Mouse (Mus musculus) megakaryocyte, embryonic 14.5 days (primary cell): ENCODE measurements around the gene Olfr49. TPM values are rescaled to one million over a fixed set of nuclear protein-coding genes. Genes with fewer than 3 reads are reported as not detected.

Experiments used
- H3K27me3 ChIP-seq: replicated peaks from 2 replicates; pipeline ENCODE3; 2012; ENCODE audit warnings: inconsistent platforms
- H3K36me3 ChIP-seq: replicated peaks from 2 replicates; pipeline ENCODE3; 2012; ENCODE audit warnings: low read length, inconsistent platforms, mixed read lengths
- H3K4me1 ChIP-seq: 2 replicates; pipeline ENCODE4 v1.6.1; 2012; ENCODE audit warnings: inconsistent platforms
- H3K4me3 ChIP-seq: replicated peaks from 2 replicates; pipeline ENCODE3; 2012; ENCODE audit warnings: moderate library complexity, mild to moderate bottlenecking, inconsistent platforms
- H3K9me3 ChIP-seq: 2 replicates; pipeline ENCODE4 v1.6.1; 2012; ENCODE audit warnings: inconsistent platforms
- FLI1 ChIP-seq: IDR thresholded peaks from 2 replicates; pipeline ENCODE4 v1.6.1; 2012; ENCODE audit warnings: low read length, inconsistent platforms, mixed read lengths
- GATA1 ChIP-seq: IDR thresholded peaks from 3 replicates; pipeline ENCODE4 v1.6.1; 2012; ENCODE audit warnings: mixed read lengths, low read length, inconsistent platforms, borderline replicate concordance
- polyA plus RNA-seq: library from polyadenylated mRNA; stranded (reverse); fragments of >175 nt; gene quantifications from 2 replicates; pipeline ENCODE4 v1.2.3, GENCODE M21; 2012; ENCODE audit warnings: low replicate concordance; ENCODE audit not compliant: insufficient read depth

The Olfr49 gene
- polyA plus RNA-seq, 1 experiment: not detected

GRCm38 (mm10) chr14:54300676-54301075, 15.9 kb upstream of the Olfr49 start:
- no peaks in the 10 kb centered on the region for H3K27me3 ChIP-seq
- H3K4me1 ChIP-seq: peaks cover 10% of the 10 kb centered on the region
- H3K9me3 ChIP-seq: no peaks in the 10 kb centered on the region
- no peak for TF ChIP-seq GATA1
- TF ChIP-seq FLI1: no peak
- H3K4me3 ChIP-seq: no peak overlapping the region
- no peaks in the 10 kb centered on the region for H3K36me3 ChIP-seq

DNA sequence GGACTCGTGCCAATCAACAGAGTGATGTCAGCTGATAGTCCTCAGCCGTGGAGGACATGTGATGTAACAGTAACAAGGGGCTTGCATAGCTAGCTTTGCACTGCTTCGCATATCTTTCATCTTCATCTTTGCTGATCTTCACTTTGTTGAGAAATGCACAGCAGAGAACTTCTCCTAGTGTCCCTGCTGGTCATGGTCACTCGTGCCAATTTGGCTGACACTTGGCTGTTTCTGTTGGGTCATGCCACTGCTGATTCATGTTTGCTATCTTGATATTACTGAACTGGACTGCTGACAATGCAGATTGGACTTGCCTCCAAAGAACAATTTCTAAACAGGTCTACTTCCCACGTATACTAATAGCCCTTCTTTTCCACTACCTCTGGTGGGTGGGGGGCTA, 15.4 kb upstream of the Olfr49 start:
- peaks cover 10% of the 10 kb centered on the region for H3K4me1 ChIP-seq
- TF ChIP-seq FLI1 (no peak), GATA1 (no peak)
- no peaks in the 10 kb centered on the region for H3K9me3 ChIP-seq

DNA sequence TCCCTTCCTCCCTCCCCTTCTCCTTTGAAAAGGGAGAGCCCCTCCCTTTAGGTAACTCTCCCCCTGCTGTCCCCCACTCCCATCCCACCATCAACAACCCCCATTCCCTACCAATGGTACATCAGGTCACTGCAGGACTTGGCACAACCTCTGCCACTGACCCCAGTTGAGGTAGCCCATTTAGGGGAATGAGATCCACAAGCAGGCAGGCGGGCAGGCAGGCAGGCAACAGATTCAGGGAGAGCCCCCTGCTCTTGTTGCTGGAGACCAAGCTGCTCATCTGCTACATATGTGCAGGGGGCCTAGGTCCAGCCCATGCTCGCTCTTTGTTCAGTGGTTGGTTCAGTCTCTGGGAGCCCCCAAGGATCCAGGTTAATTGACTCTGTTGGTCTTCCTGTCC, 8.3 kb downstream of the Olfr49 start:
- H3K4me1 ChIP-seq: no peaks in the 10 kb centered on the region
- no peaks in the 10 kb centered on the region for H3K36me3 ChIP-seq
- no peak overlapping the region for H3K4me3 ChIP-seq
- TF ChIP-seq FLI1: no peak
- TF ChIP-seq GATA1: no peak
- peaks cover 3% of the 10 kb centered on the region for H3K27me3 ChIP-seq
- no peaks in the 10 kb centered on the region for H3K9me3 ChIP-seq

More for the DNA sequence above, 15.4 kb upstream of the Olfr49 start:
- Histone ChIP-seq H3K4me3 (peak overlapping the region; percentile 48), H3K36me3 (no peaks in the 10 kb centered on the region), H3K27me3 (no peaks in the 10 kb centered on the region)

DNA sequence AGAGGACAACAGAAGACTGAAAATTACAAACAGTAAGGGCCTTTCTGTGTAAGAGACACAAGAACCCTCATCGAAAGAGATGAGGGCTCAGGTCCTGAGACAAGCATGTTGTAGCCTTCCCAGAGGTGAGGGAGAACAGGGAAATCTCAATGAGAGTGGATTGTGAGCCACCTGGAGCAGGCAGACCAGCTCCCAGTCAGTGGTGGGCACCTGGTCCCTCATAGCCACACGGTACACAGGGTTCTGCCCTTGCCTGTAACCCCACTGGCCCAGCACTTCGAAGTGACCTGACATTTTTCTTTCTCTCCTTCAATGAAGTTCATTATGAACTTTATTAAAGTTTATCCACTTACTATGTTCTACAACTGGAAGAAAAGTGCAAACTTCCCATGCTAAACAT, 12.0 kb downstream of the Olfr49 start:
- Histone ChIP-seq H3K9me3 (no peaks in the 10 kb centered on the region), H3K4me1 (no peaks in the 10 kb centered on the region), H3K36me3 (peaks cover 28% of the 10 kb centered on the region), H3K4me3 (no peak overlapping the region), H3K27me3 (peaks cover 2% of the 10 kb centered on the region)
- no peak for TF ChIP-seq FLI1
- no peak for TF ChIP-seq GATA1

DNA sequence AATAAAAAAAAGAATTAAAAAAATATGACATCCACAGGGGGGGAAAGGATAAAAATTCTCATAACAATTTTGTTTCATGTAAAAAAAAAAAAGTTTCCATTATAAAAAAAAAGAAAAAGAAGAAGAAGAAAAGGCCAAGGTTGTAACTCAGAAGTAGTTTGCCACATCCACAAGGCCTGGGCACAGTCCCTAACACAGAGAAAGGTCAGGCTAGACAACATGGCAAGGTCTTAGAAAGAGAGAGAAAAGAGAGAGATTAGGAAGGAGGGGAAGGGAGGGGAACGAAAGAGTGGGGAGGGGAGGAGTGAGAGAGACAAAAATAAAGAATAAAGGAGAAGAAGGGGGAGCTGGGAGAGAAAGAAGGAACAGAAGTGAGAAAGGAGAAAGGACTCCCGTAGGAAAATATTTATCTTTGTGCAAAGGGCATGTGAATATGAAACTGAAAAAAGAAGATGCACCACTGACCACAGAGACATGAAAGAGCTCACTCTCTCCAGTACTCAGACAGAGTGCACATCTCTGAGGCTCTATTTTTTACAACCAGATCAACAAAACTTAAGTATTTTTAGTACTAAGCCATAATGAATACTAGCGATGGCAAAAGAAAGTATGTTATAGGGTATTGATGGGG, 12.6 kb downstream of the Olfr49 start:
- no peaks in the 10 kb centered on the region for H3K9me3 ChIP-seq
- no peak overlapping the region for H3K4me3 ChIP-seq
- TF ChIP-seq GATA1: no peak
- no peak for TF ChIP-seq FLI1
- H3K4me1 ChIP-seq: no peaks in the 10 kb centered on the region
- H3K36me3 ChIP-seq: peaks cover 34% of the 10 kb centered on the region
- H3K27me3 ChIP-seq: peaks cover 2% of the 10 kb centered on the region

DNA sequence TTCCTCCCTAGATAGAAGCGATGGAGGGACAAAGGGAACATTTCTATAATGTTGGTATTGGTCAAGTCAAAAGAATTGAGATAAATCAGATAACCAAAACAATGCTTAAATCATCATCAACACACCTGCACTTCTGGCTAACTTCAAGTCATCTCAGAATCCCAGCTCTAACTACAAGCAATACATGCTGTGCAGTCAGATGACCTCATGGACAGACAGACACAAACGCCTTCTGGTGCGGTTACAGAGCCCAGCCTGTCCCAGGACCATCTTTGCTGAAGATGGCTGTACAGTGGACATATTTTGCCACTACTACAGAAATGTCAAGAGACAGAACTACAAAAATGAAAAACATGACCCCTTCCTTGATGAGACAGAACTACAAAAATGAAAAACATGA, 14.3 kb downstream of the Olfr49 start:
- Histone ChIP-seq H3K36me3 (peaks cover 51% of the 10 kb centered on the region), H3K9me3 (no peaks in the 10 kb centered on the region), H3K4me3 (no peak overlapping the region), H3K27me3 (no peaks in the 10 kb centered on the region), H3K4me1 (no peaks in the 10 kb centered on the region)
- TF ChIP-seq GATA1: no peak
- no peak for TF ChIP-seq FLI1

GRCm38 (mm10) chr14:54269566-54269965, 15.2 kb downstream of the Olfr49 start:
- H3K9me3 ChIP-seq: no peaks in the 10 kb centered on the region
- peaks cover 59% of the 10 kb centered on the region for H3K36me3 ChIP-seq
- TF ChIP-seq GATA1: no peak
- TF ChIP-seq FLI1: no peak
- no peaks in the 10 kb centered on the region for H3K27me3 ChIP-seq
- H3K4me3 ChIP-seq: no peak overlapping the region
- no peaks in the 10 kb centered on the region for H3K4me1 ChIP-seq

- no peaks in the 10 kb centered on the region for H3K4me1 ChIP-seq
- no peaks in the 10 kb centered on the region for H3K9me3 ChIP-seq
- no peak overlapping the region for H3K4me3 ChIP-seq
- H3K36me3 ChIP-seq: peaks cover 74% of the 10 kb centered on the region
- H3K27me3 ChIP-seq: no peaks in the 10 kb centered on the region
- TF ChIP-seq GATA1: no peak
Observed at GRCm38 (mm10) chr14:54267966-54268365, 16.8 kb downstream of the Olfr49 start.

DNA sequence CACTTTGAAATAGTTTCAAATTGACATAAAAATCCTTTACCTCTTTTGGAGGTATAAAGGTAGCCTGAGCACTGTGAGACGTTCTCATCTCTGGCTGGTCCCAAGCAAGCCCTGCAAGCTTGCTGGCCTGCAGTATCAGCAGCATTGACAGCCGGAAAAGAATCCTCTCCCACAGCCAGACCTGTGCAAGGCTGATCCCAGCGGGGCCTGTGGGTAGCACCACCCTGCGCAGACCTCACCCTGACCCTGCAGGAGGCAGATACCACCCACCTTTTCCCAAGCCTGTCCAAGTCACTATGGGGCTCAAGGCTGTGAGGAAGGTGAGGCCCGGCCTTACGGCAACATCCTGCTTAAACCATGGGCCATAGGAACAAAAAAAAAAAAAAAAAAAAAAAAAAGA, 18.8 kb downstream of the Olfr49 start:
- peaks cover 93% of the 10 kb centered on the region for H3K36me3 ChIP-seq
- no peak overlapping the region for H3K4me3 ChIP-seq
- peaks cover 9% of the 10 kb centered on the region for H3K4me1 ChIP-seq
- no peaks in the 10 kb centered on the region for H3K27me3 ChIP-seq
- no peaks in the 10 kb centered on the region for H3K9me3 ChIP-seq
- TF ChIP-seq FLI1 (no peak), GATA1 (no peak)

GRCm38 (mm10) chr14:54265093-54265492, 19.6 kb downstream of the Olfr49 start:
- Histone ChIP-seq H3K36me3 (peaks cover 92% of the 10 kb centered on the region), H3K4me1 (peaks cover 18% of the 10 kb centered on the region), H3K9me3 (no peaks in the 10 kb centered on the region), H3K27me3 (no peaks in the 10 kb centered on the region), H3K4me3 (no peak overlapping the region)
- TF ChIP-seq GATA1: no peak
- no peak for TF ChIP-seq FLI1

GRCm38 (mm10) chr14:54264231-54264630, 20.5 kb downstream of the Olfr49 start:
- Histone ChIP-seq H3K36me3 (peaks cover 87% of the 10 kb centered on the region), H3K9me3 (no peaks in the 10 kb centered on the region), H3K4me1 (peaks cover 23% of the 10 kb centered on the region), H3K27me3 (no peaks in the 10 kb centered on the region), H3K4me3 (no peak overlapping the region)
- TF ChIP-seq GATA1 (no peak), FLI1 (no peak)
